Mouse (Mus musculus): ENCODE measurements around the gene Ntsr1.

The Ntsr1 gene

DNA sequence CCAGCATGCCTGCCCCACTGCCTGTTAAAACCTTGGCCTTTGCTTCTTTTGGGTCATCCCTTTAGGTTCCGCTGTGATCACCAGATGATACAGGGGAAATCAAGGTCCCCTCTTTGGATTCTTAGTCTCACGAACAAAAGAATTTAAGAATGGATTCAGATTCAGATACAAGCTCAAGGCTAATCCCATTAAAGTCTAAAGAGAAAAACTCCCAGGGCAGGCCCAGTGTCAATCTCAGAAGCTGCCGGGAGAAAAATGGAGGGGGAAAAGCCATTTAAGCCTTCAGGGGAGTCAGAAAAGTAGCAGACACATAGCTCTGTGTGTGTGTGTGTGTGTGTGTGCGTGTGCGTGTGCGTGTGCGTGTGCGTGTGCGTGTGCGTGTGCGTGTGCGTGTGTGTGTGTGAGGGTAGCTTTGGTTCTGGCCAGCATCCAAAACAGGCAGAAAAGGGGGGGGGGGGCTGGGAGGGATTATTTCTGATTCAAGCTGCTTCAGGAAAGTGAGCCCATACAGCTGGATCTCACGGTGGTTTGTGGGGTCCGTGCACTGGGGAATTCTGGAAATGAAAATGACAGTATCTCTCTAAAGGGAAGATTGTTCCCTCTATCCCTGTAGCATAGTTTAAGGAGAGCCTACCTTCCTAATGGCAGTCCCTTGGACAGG is 8.8 kb downstream of the Ntsr1 start:
- DNase-seq (ENCODE audit: low spot score in 2 of 2) = no peak

DNA sequence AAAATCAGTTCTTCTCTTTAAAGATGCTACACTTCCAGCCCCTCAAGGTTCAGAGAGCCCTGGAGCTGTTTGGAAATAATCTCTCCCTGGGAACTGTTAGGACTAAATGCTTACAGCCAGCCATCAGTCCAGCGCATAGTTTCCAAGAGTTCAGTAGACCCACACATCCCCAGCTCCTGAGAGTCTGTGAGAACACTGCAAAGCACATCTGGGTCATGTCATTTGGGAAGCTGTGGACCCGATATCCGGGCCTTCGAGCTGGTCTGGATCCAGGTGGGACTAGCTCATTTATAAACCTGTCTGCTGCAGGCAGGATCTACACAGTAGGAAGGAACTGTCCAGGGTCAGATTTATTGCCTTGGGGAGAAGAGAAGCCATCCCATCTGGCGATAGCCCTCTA is 11.1 kb downstream of the Ntsr1 start:
- DNase-seq (ENCODE audit: low spot score in 2 of 2) = no peak

DNA sequence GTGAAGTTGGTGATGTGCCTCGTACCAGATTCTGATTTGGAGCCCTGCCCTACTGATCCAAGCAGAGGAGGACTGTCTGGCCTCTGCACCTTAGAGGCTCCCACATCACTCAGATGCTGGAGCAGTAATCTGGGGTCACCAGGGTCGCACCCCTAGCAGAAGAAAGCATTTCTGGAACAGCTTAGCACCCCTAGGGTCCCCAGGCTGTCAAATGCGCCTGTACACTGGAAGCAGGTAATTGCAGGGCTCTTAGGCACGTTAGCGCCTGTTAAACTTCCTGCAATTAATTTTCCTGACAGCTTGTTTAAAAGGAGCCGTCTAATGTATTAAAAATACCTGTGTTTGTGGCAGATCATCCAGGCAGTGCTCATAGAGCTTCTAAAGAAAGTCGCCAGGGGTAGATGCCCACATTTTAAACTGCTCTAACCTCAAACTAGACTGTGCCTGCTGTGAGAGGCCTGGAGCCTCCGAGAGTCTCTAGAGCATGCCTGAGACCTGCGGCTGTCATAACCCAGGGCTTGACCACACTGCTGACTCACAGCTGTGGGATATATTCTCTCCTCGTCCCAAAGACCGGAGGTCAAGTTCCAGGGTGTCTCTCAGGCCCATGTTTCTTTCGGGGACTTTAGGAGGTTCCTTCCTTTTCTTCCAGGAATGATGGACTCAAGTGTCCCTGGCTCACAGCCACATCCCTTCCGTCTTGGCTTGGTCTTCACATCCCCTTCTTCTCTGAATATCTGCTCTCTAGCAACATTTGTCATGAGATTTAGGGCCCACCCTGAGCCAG is 12.3 kb downstream of the Ntsr1 start:
- no peak for DNase-seq (ENCODE audit: low spot score in 2 of 2)

DNA sequence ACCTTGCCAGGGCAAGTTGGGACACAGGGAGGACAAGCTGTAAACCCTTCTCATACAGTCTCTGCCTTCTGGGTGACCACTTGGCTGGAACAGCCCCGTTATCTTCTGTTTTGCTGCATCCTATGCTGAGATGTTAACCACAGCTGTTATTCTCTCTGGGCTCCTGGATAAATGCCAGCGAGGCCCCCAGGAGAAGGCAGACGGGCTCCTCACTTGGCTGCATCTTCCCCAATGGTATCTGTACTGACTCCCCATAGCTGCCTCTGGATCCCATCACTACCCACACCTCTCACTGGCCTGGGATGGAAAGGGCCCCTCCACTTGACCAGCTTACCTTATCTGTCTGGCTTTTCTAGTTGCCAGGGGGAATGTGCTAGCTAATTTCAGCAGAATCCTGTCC is 13.2 kb downstream of the Ntsr1 start:
- no peak for DNase-seq (ENCODE audit: low spot score in 2 of 2)

DNA sequence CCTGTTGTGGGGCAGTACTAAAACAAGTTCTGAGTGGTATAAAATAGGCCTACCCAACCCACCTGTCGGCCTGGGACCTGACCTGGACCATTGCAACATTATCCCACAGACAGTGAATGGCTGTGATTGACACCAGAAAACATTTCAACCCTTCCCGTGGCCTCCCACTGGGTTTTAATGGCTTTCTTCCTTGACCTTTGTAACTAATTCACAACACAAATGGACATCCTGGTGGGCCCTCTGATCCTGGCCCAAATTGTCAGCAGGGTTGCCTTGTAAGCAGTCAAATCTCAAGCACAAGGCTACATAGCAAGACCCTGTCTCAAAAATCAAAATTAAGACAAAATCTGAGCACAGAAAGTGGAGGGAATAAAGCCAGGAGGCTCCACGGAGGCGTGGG is 14.1 kb downstream of the Ntsr1 start:
- no peak for DNase-seq (ENCODE audit: low spot score in 2 of 2)

DNA sequence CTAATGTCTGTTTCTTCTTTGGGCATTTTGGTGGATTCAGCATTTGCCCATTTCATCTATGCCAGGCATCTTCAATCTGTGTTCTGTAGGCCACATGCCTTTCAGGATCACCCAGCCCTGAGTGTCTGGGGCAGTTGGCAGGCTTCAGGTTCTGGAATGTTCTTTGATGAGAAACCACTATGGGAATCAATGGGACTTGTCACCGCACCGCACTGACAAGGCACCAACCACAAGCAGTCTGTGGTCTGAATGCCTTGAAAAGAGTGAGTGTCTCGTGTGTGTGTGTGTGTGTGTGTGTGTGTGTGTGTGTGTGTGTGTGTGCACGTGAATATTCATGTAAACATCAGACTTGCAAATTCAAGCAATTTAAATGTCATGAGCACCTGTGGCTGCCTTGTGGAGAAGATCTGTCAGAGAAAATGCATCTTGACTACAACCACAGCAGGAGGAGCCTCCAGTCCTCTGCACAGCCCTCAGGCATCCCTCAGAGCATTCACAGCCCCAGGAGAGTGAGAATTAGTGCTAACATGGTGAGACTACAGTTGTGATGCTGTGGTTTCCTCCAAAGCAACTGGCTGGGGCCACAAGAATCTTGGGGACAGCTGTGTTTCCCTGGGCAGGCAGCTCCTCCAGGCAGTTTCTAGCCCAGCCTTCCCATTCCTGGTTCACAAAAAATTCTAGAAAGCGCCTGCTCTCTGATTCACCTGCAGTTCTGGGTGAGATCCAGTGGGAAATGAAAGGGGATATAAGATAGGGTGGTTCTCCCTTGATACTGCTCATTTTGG is 21.9 kb downstream of the Ntsr1 start:
- DNase-seq (ENCODE audit: low spot score in 2 of 2) = no peak

DNA sequence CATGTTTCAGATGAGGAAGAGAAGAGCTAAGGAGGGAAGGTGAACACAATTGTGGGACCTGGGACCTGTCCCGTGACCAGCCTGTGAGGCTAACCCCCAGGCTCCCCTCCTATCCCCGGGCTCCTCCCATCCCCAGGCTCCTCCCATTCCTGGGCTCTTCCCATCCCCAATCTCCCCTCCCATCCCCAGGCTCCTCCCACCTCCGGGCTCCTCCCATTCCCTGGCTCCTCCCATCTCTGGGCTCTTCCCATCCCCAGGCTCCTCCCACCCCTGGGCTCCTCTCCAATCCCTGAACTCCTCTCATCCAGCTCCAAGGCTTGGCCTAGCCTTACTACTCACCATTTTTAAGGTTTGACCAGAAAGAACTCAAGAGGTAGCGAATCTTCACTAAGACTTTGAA is 23.0 kb downstream of the Ntsr1 start:
- DNase-seq (ENCODE audit: low spot score in 2 of 2) = no peak

DNA sequence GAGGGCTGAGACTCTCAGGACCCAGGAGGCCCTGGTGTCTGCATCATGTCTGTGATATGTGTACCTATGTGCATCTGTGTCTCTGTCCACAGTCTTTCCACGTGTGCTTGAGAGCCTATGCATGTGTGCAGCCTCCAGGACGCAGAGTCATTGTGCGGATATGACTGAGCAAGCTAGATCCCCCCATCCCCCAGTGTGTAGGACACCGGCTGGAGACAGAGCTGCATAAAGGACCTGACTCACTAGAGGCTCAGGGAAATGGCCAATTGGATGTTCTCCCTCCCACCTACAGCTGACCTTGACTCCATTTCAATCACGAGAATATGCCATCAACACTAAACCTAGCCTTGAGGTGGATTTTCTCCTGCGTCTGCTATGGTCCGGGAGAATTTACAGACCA is 27.7 kb downstream of the Ntsr1 start:
- no peak for DNase-seq (ENCODE audit: low spot score in 2 of 2)

DNA sequence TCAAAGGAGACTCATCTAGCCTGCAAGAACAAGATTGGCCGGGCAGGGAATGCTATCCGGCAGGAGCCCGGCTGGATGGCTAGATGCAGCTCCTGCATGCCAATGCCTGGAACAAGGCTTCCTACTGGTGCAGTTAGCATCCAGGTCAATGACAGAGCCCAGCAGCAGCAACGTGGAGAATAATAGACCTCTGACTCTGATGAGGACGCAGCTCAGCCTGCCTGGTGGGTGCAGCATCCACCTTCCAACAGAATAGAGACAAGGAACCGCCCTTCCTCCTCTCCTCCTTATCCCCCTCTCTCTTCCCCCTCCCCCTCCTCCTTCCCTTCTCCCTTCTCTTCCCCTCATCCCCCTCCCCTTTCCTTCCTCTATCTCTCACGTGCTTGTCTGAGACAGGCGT is 28.1 kb downstream of the Ntsr1 start:
- no peak for DNase-seq (ENCODE audit: low spot score in 2 of 2)

DNA sequence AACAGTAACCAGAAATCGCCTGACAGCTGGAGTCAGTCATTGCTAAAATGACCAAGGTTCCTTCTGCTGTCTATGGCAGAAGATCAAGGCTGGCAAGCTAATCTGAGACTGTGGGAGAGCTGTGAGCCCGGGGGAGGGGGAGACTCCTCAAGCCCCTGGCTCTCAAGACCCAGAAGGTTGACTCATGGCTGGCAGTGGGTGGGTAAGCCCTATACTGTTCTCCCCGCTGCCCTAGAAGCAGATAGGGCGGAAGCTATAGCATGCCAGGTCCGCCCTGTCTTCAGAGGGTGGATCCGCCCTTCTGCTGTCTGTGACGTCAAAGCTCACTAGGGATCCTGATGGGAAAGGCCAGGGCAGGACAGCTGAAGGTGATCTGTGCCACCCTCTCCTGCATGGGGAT is 30.4 kb downstream of the Ntsr1 start:
- DNase-seq (ENCODE audit: low spot score in 2 of 2) = no peak

DNA sequence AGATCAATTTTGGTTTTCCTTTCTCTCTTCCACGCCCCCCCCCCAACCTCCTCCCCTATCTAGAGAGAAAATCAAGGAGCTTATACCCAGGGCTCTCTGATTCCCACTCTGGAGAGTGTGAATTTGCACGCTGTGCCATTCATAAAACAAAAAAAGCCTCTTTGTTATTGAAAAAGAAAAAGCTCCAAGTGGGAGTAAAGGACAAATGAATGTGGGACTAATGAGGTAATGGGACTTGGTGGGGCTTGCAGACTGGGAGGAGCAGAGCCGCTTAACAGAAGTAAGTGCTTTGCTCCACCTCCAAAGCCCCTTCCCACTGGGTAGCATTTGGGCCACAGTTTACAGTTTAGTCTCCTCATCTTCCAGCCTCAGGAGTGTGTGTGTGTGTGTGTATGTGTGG is 30.8 kb downstream of the Ntsr1 start:
- no peak for DNase-seq (ENCODE audit: low spot score in 2 of 2)

DNA sequence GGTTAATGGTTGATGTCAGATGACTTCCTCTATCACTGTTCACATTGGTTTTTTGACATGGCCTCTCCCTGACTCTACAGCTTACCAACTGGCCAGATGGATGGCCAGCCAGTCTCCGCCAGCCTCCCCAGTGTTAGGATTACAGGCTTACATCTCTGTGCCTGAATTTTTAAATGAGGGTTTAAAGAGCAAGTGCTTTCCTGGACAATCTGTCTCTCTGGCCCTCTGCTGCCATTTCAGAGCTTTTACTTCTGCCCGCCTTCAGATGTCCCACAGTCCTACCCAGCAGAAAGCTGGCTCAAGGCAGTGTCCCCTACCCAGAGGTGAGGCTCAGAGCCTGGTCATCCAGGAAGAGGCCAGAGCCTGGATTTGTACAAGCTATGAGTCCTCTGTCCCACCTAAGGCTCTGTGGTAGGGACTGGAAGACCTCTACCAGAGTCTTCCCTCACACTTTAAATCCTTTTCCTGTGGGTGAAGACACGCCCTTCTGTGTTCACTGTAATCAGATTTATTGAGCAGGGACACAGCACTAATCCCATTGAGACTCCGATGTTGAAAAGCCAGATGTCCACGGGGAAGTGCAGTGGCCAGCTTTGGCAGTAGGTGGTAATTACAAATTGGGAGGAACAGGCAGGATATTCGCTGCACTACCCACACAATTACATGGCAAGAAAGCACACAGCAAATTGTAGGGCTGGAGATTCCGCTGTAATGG is 32.1 kb downstream of the Ntsr1 start:
- no peak for DNase-seq (ENCODE audit: low spot score in 2 of 2)

DNA sequence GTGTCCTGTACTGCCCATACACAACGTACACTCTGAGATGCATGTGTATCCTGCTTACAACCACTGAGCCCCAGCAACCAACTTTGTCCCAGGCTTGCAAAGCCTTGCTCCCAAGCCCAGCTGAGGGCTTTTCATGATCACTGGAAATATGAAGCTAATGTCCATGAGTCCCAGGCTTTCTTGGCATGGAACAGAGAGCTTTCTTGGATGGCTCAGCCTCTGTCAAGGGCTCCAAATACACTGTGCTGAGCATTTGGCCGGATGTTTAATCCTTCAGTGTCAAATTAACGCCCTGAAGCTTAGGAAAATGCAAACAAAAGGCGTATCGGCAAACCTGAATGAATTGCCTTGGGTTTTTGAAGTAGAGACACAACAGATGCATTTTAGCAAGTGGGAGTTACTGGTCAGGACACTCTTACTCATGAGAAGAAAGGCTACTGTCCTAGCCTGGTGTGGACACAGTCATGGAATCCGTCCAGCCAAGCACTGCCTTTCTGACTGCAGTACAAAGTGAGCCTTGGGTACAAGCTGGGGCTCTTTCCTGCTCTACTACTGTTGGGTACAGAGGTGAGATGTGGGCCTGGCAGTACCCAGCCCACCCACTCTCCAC is 32.7 kb downstream of the Ntsr1 start:
- DNase-seq (ENCODE audit: low spot score in 2 of 2) = no peak

DNA sequence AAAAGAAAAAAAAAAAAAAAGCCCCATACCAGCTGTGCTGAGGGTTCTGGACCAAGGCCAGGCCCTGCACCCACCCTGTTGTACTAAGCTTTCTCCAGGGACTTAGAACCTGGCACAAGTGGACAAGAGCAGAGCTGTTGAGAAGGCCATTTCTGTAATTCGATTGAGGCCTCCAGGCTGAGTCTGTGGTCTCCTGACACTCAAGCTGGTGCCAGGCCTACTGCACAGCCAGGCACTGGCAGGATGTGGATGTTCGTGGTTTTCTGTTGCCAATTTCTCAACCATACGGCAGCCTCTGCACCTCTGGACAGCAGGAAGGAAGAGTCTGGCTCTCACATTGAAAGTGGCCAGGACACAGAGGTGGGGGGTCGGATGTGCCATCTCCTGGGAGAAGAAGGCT is 33.5 kb downstream of the Ntsr1 start:
- DNase-seq (ENCODE audit: low spot score in 2 of 2) = no peak

DNA sequence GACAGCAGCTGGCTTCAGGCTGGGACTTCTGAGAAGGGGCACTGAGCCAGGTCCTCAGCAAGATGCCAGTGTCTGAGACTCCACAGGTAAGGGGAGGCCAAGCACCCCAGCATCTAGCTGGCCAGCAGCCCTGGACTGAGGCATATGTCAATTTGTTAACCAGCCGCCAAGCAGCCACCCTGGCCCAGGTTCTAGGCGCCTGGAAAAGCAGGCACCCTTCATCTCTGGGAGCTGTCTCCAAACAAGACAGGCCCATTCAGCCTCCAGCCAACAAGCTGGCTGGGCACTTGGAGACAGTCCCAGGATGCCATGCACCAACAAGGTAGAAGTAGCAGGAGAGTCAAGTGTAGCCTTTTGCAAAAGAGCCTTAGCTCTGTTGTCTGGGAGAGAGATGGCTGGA is 43.9 kb downstream of the Ntsr1 start:
- no peak for DNase-seq (ENCODE audit: low spot score in 2 of 2)

DNA sequence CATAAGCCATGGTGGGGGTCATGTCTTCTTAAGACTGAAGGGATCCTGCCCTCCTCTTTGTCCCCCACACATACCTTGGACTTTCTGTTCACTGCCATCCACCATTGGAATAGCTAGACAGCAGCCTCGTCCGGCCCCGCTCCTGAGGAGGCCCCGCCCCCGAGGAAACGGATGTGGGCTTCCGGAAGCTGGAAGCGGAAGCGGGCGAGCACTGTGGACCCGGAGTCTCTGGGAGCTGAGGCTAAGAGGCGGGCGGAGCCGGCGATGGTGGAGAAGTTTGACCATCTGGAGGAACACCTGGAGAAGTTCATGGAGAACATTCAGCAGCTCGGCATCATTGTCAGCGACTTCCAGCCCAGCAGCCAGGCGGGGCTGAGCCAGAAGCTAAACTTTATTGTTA is 45.3 kb downstream of the Ntsr1 start:
- no peak for DNase-seq (ENCODE audit: low spot score in 2 of 2)

DNA sequence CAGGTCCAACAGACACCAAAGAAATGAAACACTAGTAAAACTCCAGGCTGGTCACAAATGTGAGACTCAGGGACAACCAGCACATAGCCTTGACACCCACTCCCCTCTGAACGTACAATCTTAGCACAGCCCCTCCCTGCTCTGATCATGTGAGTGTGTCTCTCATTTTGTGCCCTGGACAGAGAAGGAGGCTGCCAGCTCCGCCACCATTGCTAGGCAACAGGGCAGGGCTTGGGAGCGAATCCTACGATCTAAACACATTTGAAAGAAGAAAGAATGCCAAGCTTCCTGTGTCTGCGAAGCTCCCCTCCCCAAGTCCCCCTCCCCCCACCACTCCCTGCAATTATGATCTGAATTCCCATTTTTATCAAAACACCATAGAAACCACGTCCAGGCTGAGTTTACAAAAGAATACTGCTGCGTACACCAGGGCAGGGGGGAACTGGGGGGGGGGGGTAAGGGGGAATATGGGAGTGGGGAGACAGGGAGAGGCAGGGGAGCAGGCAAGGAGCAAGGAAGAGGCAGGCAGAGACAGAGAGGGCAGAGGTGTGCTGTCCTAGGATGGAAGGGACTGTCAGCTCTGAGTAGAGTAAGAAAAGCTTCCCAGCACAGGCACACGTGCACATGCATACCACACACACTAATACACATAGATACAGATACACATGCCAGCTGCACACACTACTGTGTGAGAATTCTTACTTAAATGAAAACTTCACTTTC is 47.8 kb downstream of the Ntsr1 start:
- peak; percentile 75 to 83 for DNase-seq (ENCODE audit: low spot score in 2 of 2)

DNA sequence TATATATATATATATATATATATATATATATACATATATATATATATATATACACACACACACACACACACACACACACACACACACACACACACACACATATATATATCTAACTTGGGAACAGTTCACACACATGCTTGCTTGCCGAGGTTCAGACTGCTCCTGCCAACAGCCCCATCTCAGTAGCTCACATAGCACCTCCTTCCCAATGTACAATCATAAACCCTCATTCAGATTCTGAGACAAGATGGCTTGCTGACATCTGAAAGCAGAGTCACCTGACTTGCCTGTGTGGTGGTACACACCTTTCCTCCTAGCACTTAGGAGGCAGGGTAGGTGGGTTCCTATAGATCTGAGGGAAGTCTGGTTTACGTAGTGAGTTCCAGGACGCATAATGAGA is 52.6 kb downstream of the Ntsr1 start:
- peak; percentile 49 to 72 for DNase-seq (ENCODE audit: low spot score in 2 of 2)

DNA sequence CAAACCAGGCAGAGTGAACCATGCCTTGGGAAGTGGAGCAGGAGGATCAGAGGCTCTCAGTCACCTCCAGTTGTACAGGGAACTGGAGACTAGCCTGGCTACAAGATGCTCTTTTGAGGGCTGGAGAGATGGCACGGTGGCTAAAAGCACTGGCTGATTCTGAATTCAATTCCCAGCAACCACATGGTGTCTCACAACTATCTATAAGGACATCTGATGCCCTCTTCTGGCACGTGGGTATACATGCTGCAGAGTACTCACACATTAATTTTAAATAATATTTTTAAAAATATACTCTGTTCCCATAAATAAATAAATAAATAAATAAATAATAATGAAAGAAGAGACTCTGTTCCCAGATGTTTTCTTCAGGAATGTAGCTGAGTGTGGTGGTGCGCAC is 55.4 kb downstream of the Ntsr1 start:
- DNase-seq (ENCODE audit: low spot score in 2 of 2) = no peak

DNA sequence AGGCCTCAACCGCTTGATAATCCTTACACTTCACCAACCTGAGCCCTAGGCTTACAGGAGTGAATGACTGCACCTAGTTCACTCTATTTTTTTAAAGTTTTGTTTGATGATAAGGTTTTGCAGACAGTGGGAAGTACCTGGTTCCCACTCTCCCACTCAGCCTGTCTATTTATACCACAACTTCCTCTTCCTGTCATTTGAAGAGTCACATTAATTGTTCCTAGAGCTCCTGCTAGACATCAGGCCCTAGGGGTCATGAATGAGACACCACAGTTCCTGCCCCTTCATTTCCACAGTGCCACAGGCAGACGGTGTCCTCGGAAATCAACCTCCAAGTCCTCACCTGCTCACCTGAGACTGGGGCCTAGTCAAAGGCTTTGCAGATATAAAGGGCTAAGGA is 56.7 kb downstream of the Ntsr1 start:
- no peak for DNase-seq (ENCODE audit: low spot score in 2 of 2)

DNA sequence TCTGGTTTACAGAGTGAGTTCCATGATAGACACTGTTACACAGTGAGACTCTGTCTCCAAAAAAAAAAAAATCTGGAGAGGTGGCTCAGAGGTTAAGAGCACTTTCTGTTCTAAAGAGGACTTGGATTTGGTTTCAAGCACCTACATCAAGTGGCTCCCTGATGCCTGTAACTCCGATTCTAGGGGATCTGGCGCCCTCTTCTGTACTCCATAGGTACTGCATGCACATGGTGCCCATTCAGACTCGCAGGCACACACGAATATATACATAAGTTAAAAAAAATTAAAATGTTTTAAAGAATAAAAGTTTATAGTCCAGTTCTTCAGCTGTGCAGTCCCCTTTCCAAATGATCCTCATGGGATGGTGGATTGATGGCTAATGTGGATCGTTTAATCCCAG is 60.5 kb downstream of the Ntsr1 start:
- no peak for DNase-seq (ENCODE audit: low spot score in 2 of 2)
